Mouse (Mus musculus) heart, postnatal 0 days (tissue): ENCODE results near the gene Mtmr14. TPM values are rescaled to one million over a fixed set of nuclear protein-coding genes. Genes with fewer than 3 reads are reported as not detected.

ENCODE experiments used
- ATAC-seq: fragments of 200-750 bp; cut with Nextera tagmentation; 2 replicates; pipeline ENCODE4 v1.8.0; 2017; ENCODE audit warnings: low read depth, moderate number of reproducible peaks, moderate library complexity; ENCODE audit not compliant: insufficient read depth
- DNase-seq: peaks from one replicate; pipeline ENCODE4 v3.0.0-alpha.2; 2016; ENCODE audit warnings: low spot score
- H3K27ac ChIP-seq: fragments of 300-500 bp; sonication (generic); 2 replicates; pipeline ENCODE4 v1.5.1; 2014; ENCODE audit warnings: low read depth, mild to moderate bottlenecking
- H3K27me3 ChIP-seq: fragments of 300-500 bp; sonication (generic); 2 replicates; pipeline ENCODE4 v1.6.1; 2014; ENCODE audit warnings: low read length, mixed read lengths; ENCODE audit not compliant: control insufficient read depth, insufficient read depth
- H3K36me3 ChIP-seq: fragments of 300-500 bp; sonication (generic); replicated peaks from 2 replicates; pipeline ENCODE4 v1.6.1; 2014; ENCODE audit warnings: low read length, mixed read lengths; ENCODE audit not compliant: control insufficient read depth, insufficient read depth
- H3K4me1 ChIP-seq: fragments of 300-500 bp; sonication (generic); 2 replicates; pipeline ENCODE4 v1.6.1; 2014; ENCODE audit warnings: antibody characterized with exemption; ENCODE audit not compliant: control insufficient read depth, insufficient read depth
- H3K4me2 ChIP-seq: fragments of 300-500 bp; sonication (generic); 2 replicates; pipeline ENCODE4 v1.6.1; 2014; ENCODE audit warnings: low read depth, mild to moderate bottlenecking, low read length, moderate library complexity
- H3K4me3 ChIP-seq: fragments of 300-500 bp; sonication (generic); 2 replicates; pipeline ENCODE4 v1.5.1; 2014; ENCODE audit warnings: low read depth, low read length
- H3K9ac ChIP-seq: fragments of 300-500 bp; sonication (generic); replicated peaks from 2 replicates; pipeline ENCODE4 v1.6.1; 2014; ENCODE audit warnings: low read depth, low read length, mixed read lengths
- H3K9me3 ChIP-seq: fragments of 300-500 bp; sonication (generic); replicated peaks from 2 replicates; pipeline ENCODE4 v1.6.1; 2016; ENCODE audit warnings: low read length; ENCODE audit not compliant: control insufficient read depth
- CTCF ChIP-seq: IDR thresholded peaks from 2 replicates; pipeline ENCODE4 v1.5.1; 2016; ENCODE audit warnings: antibody characterized with exemption, control low read depth, low read depth
- EP300 ChIP-seq: IDR thresholded peaks from 2 replicates; pipeline ENCODE4 v1.6.1; 2016; ENCODE audit warnings: antibody characterized with exemption, low read depth
- whole genome bisulfite sequencing: fragments of 180-500 bp; shearing (Covaris S2); extraction: QIAGEN DNeasy Blood & Tissue Kit; methylation state at CpG from one replicate; pipeline ENCODE4 v1.1.7; 2014; 5-methylcytosine and 5-hydroxymethylcytosine counted together
- polyA plus RNA-seq: library from polyadenylated mRNA; unstranded; fragments of >200 nt; fragmentation: Nextera tagmentation; extraction: Ambion mirVana; gene quantifications from 2 replicates; pipeline ENCODE4 v1.2.1, GENCODE M21; 2015
- total RNA-seq: library from RNA; depleted of rRNA; stranded (reverse); fragments of >200 nt; gene quantifications from 2 replicates; pipeline ENCODE4 v1.2.3, GENCODE M21; 2014; ENCODE audit warnings: low replicate concordance

The Mtmr14 gene
- total and polyA plus RNA-seq, 2 experiments from 2014 or later: 14.3 to 26.9 TPM

DNA sequence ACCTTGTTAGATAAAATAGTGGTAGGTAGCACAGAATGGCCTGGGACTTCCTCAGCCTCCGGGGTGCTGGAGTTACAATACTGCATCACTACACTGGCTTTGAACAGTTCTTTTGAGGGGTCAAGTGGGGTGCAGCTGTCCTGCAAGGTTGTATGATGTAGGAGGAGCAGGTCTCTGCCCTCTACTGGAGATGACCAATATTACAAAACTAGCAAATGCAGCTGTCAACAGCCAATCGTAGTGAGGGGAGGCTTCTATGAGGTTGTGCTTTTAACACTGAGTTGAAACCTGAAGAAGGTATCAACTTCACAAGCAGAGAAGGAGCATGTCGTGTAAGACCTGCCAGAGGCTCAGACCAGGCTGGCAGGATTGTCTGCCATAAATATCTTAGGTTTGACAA is 64.6 kb downstream of the Mtmr14 start:
- peak; percentile 42 for DNase-seq
- WGBS: 16% methylated on average over 3 of the region's 3 CpGs

DNA sequence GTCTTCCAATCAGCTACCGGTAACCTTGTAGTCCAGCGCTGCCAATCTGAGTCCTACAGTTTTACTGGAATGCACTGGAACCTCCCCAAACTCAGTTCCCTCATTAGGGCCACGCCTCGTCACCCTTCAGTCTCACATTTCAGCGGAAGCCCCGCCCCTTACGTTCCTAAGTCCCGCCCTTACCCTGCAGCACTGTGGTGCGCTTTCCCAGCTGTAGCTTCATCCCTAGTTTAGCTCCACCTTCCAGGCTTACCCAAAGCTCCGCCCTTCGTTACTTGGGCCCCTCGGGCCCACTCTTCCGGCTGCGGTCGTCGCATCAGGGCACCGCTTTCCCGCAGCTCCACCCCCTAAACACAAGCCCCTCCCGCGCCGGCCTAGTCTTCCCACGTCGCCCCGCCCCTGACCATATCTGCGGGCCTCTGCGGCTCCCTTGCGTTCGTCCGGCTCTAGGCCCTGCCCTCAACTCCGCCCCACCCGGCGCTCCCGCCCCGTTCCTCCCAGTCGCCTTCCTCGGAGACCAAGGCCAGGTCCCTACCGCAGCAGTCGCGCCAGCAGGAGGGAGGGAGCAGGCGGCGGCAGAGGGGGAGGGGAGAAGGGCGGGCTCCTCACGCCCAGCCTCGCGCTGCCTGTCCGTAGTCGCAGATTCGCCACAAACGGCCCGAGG is 68.8 kb downstream of the Mtmr14 start:
- no peaks in the 10 kb centered on the region for H3K27me3 ChIP-seq
- ATAC-seq: peak; percentile 96
- no peak for TF ChIP-seq EP300
- TF ChIP-seq CTCF: no peak
- H3K9me3 ChIP-seq: no peaks in the 10 kb centered on the region
- under 1% methylated on average over 49 of the region's 50 CpGs for WGBS
- peak overlapping the region; percentile 97 for H3K9ac ChIP-seq
- H3K4me2 ChIP-seq: peak overlapping the region; percentile 91
- peak overlapping the region; percentile 99 for H3K27ac ChIP-seq
- peaks cover 19% of the 10 kb centered on the region for H3K36me3 ChIP-seq
- H3K4me3 ChIP-seq: peak overlapping the region; percentile 79
- peak; percentile 100 for DNase-seq
- peaks cover 10% of the 10 kb centered on the region for H3K4me1 ChIP-seq

More for the DNA sequence above, 64.6 kb downstream of the Mtmr14 start:
- no peak for ATAC-seq
- no peaks in the 10 kb centered on the region for H3K4me1 ChIP-seq
- H3K4me2 ChIP-seq: no peak overlapping the region
- H3K27ac ChIP-seq: no peak overlapping the region
- TF ChIP-seq CTCF (peak; percentile 58), EP300 (no peak)
- H3K36me3 ChIP-seq: no peaks in the 10 kb centered on the region
- no peak overlapping the region for H3K4me3 ChIP-seq
- H3K9me3 ChIP-seq: no peaks in the 10 kb centered on the region
- H3K9ac ChIP-seq: no peak overlapping the region
- H3K27me3 ChIP-seq: no peaks in the 10 kb centered on the region

DNA sequence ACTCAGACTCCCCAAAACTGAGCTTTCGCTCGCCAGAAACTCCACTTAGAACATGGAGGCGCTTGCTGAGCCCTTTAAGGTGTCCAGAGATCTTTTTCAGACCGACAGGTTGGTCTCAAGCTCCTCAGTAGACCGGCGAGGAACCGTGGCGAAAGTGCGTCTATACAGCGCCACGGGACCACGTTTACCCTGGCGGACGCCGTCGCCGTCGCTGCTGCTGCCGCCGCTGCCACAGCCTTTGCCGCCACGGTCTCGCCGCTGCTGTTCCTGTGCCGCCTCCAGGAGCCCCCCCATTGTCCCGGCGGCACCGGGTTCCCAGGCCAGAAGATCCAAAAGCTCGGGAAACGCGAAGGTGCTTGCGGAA is 69.3 kb downstream of the Mtmr14 start, which contains the start of gene Brpf1:
Gene Brpf1, plus strand, starts transcription at position 152 of the 364 bp plus-strand sequence.
- TF ChIP-seq CTCF (no peak), EP300 (peak; percentile 49; the same call in 1 of the 2 replicates)
- Histone ChIP-seq H3K9ac (peak within 1 kb of the TSS; percentile 97), H3K36me3 (peaks cover 20% of the 10 kb centered on the region), H3K9me3 (no peaks in the 10 kb centered on the region), H3K4me2 (peak within 1 kb of the TSS; percentile 91), H3K4me1 (peaks cover 10% of the 10 kb centered on the region), H3K27ac (peak within 1 kb of the TSS; percentile 99), H3K4me3 (peak within 1 kb of the TSS; percentile 79), H3K27me3 (no peaks in the 10 kb centered on the region)
- ATAC-seq (peak; percentile 29; the same call in 1 of the 2 replicates), DNase-seq (peak; percentile 51)
- 0% methylated on average over 31 of the region's 32 CpGs for WGBS

DNA sequence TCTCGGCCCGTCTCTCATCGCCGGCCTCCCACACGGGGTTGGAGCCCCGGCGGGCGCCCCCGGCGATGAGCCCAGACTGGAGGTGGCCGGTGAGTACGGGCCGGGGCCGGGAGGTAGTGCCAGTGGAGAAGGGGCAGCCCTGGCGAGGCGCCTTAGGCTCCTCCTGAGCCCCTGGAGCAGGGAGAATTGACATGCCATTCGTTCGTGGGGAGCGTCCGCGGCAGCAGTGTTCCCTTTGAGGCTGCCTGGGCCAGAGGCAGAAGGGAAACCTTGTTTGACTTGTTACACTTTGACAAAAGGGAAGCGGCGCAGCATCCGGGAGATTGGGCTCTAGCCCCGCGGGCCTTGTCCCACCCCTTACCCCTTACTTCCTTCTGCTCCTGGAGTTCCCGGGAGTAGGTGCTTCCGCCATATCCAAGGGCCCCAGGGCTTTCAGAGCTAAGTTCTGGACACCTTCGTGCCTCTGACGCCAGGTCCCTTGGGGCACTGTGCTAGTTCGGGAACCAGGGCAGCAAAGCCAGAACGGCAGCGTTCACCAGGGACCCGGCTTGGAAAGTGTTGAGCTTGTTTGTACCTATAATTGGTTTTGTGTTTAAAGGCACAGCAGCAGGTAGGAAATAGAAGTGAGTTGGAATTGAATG is 70.0 kb downstream of the Mtmr14 start:
- DNase-seq (peak; percentile 10), ATAC-seq (no peak)
- Histone ChIP-seq H3K9me3 (no peaks in the 10 kb centered on the region), H3K4me3 (peak overlapping the region; percentile 79), H3K4me1 (peaks cover 14% of the 10 kb centered on the region), H3K27ac (peak overlapping the region; percentile 99), H3K36me3 (peaks cover 26% of the 10 kb centered on the region), H3K27me3 (no peaks in the 10 kb centered on the region), H3K9ac (peak overlapping the region; percentile 97), H3K4me2 (peak overlapping the region; percentile 91)
- 0% methylated on average over 34 of the region's 34 CpGs for WGBS
- TF ChIP-seq CTCF (no peak), EP300 (no peak)

DNA sequence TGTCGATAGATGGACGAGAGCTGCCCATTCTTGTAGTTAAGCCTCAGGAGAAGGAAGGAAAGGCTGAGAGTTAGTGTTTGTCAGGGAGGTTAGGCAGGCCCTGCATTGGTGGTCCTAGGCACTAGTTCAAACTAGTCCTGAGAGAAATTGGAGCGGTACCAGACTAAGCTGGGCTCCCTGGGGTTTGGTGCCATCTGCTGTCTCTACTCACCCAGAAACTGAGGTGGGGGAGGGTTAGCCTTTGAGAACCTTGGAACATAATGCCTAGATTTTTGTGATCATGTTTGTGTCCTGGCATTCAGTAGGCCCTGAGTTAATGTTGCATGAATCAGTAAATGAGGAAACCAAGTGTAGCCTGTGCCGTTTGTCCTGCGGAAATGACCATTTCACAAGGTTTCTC is 70.5 kb downstream of the Mtmr14 start:
- Histone ChIP-seq H3K9me3 (no peaks in the 10 kb centered on the region), H3K4me1 (peaks cover 19% of the 10 kb centered on the region), H3K4me2 (peak overlapping the region; percentile 91), H3K36me3 (peaks cover 29% of the 10 kb centered on the region), H3K27ac (peak overlapping the region; percentile 99), H3K27me3 (no peaks in the 10 kb centered on the region), H3K4me3 (peak overlapping the region; percentile 79), H3K9ac (peak overlapping the region; percentile 97)
- ATAC-seq (no peak), DNase-seq (no peak)
- TF ChIP-seq CTCF (peak; percentile 38), EP300 (no peak)
- 24% methylated on average over 5 of the region's 5 CpGs for WGBS
